Mouse (Mus musculus) megakaryocyte, embryonic 14.5 days (primary cell): ENCODE results near the gene Actrt2.

Experiments used
- FLI1 ChIP-seq: IDR thresholded peaks from 2 replicates; pipeline ENCODE4 v1.6.1; 2012; ENCODE audit warnings: low read length, inconsistent platforms, mixed read lengths
- GATA1 ChIP-seq: IDR thresholded peaks from 3 replicates; pipeline ENCODE4 v1.6.1; 2012; ENCODE audit warnings: mixed read lengths, low read length, inconsistent platforms, borderline replicate concordance

GRCm38 (mm10) chr4:154705681-154706080 lies 38.0 kb upstream of the Actrt2 start:
- no peak for TF ChIP-seq GATA1
- no peak for TF ChIP-seq FLI1
